Mouse (Mus musculus) kidney, adult 2 months (tissue): ENCODE measurements around the gene Dnaaf5.

Experiments
- CTCF ChIP-seq: fragments of 200-500 bp; conservative IDR thresholded peaks from 2 replicates; pipeline ENCODE4 v1.5.1; 2011; ENCODE audit warnings: low read depth, mild to moderate bottlenecking, control low read depth, low read length, moderate library complexity, mixed read lengths; ENCODE audit not compliant: insufficient read depth, insufficient read length
- POLR2A ChIP-seq: fragments of 200-500 bp; IDR thresholded peaks from one replicate; pipeline ENCODE4 v1.6.1; 2011; ENCODE audit warnings: low read depth, low read length, control low read depth

DNA sequence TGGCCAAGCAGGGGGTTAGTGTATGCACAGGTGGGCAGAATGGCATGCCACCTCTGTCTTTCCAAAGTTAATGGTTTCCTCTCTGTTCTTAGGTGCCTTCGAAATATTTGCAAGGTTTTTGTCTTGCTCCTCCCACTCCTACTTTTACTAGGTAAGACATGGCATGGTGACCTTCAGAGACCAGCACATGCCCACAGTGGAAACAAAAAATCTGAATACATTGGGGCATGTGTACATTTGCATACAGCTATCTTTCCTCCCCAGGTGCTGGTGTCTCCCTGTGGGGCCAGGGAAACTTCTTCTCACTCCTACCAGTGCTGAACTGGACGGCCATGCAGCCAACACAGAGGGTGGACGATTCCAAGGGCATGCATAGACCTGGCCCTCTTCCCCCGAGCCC lies 84.4 kb downstream of the Dnaaf5 start:
- TF ChIP-seq CTCF, result no peak
- no peak for TF ChIP-seq POLR2A
